Mouse (Mus musculus) neutrophil, adult 65 days (primary cell): ENCODE results near the gene 2810459M11Rik. TPM values are rescaled to one million over a fixed set of nuclear protein-coding genes. Genes with fewer than 3 reads are reported as not detected.

Experiments
- total RNA-seq: library from RNA; stranded (reverse); gene quantifications from 2 replicates; pipeline ENCODE4 v1.2.4, GENCODE M21; 2023

The 2810459M11Rik gene
- total RNA-seq = not detected in 2 replicates

DNA sequence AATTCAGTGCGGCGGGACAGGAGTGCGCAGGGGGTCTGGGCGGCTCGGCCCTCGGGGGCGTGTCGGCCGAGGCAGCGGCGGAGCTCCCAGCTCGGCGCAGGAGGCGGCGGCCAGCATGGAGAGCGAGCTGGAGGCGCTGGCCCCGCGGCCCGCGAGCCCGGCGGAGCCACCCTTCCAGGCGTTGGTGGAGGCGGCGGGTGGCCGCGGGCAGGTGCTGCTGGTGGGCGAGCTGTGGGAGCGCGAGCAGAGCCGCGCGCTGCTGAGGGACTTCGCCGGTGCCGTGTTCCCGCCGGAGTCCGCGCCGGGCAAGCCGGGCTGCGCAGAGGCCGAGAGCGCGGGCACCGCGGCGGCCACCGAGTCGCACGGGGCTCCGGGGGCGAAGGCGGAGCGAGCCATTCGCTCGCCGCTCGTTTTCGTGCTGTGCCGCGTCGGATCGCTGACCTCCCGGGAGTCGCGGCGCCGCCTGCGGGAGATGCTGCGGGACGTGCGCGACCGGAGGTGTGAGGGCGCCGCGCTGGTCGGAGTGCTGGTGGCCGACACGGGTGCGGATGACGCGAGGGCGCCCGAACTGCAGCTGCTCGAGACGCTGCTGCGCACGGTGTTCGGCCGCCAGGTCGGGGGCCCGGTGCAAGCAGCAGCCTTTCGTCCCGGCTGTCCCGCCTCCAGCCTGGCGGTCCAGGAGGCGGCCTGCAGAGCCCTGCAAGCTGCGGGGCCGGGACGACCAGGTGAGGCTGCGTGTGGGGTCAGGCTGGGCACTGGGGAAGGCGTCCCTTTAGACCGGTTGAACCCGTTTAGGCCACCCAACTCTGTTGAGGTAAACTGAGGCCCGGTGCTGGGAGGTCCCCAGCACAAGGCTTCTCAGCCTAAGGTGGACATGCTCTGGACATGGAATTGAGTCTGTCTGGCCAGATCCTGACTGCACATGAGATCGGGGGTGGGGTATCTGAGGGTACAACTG lies at the start of gene 2810459M11Rik:
2810459M11Rik (plus strand) TSS at position 16 of the 958 bp plus-strand sequence.

DNA sequence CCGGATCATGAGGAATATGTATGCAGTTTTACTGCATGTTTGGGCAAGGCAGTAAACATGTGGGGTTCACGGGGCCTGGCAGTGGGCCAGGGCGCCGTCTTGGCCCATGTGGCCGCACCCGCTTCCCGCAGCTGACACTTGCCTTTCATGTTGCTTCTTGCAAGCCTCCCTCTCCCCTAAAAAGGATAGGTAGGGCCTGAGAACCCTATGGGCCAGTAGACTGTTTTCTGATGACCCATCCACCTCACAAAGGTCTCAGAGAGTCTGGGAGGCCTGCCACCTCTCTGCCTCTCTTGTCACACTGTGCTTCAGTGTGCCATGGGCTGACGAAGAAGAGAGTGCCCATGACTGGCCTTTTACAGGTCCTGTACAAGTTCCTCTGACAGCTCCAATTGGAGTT lies 29.1 kb upstream of the 2810459M11Rik start, which contains the start of gene Spata3:
Spata3 (plus strand) TSS at position 301 of the 400 bp plus-strand sequence.

DNA sequence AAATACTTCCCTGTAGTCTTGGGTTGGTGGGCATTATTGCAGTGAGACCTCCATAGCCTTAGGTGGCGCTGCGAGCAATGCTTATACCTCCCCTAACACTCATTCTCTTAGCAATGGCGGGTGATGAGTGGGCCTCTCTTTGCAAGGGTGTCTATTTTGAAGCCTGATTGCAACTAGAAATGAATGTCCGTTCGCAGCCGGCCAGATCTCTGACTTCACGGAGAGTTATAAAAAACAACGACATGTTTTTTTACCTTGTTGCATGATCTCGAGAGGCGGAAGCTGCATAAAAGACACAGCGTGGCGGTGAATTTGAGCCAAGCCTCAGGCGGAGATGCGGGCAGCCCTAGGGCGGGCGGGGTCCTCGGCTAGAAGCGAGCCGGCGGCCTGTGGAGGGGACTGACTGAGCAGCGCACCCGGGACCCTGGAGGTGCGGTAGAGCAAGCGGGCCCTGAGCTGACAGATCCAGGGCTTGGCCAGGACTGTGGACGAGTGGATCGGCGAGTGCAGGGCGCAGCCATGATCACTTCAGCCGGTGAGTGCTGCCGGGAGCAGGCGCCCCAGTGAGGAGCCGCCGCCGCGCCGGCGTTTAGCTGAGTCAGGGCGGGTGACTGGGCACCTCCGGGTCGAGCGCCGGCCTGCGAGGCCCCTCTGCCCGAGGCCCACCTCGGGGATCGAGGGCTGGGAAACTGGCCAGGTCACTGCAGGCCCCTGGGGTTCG lies 18.8 kb downstream of the 2810459M11Rik start, which contains the start of gene Psmd1:
Psmd1 (plus strand) TSS at position 117 of the 721 bp plus-strand sequence.

Other genes starting within 250 kb of the 2810459M11Rik start
- 40.2 and 45.8 TPM in 2 replicates for gene Itm2c, start 151.6 kb upstream of the 2810459M11Rik start, total RNA-seq
- not detected in 2 replicates for gene 4933407L21Rik, start 117.4 kb upstream of the 2810459M11Rik start, total RNA-seq
- gene Gpr55, start 84.9 kb upstream of the 2810459M11Rik start, total RNA-seq = 0.29 TPM in 1 of 2 replicates, not detected in the other
- gene Spata3, start 29.0 kb upstream of the 2810459M11Rik start, total RNA-seq = not detected in 2 replicates
- 37.3 and 40.1 TPM in 2 replicates for gene Psmd1, start 18.5 kb downstream of the 2810459M11Rik start, total RNA-seq
- gene Htr2b, start 66.1 kb downstream of the 2810459M11Rik start, total RNA-seq = not detected in 2 replicates
- 2.4 TPM in 1 of 2 replicates, not detected in the other for gene Gm21972, start 87.8 kb downstream of the 2810459M11Rik start, total RNA-seq
- gene Armc9, start 108.9 kb downstream of the 2810459M11Rik start, total RNA-seq = 1.2 and 3.5 TPM in 2 replicates